Mouse (Mus musculus) activated CD4-positive, CD25-positive, alpha-beta regulatory T cell (primary cell): Measurements from ENCODE around the gene Ddx19a. TPM values are rescaled to one million over a fixed set of nuclear protein-coding genes. Genes with fewer than 3 reads are reported as not detected.

Source experiments
- polyA plus RNA-seq, 2 experiments: library from polyadenylated mRNA; unstranded; fragments of 100-300 nt; shearing (Covaris generic); gene quantifications; one replicate each; pipeline ENCODE4 v1.2.1; 2017

Ddx19a gene
- 10 to 100 TPM; 24.9 to 27.7 TPM for polyA plus RNA-seq

GRCm38 (mm10) chr8:110997547-110998531, at the start of gene Ddx19a:
Gene Ddx19a, minus strand, starts transcription at chr8:110997800.

GRCm38 (mm10) chr8:111032916-111033315, 35.3 kb upstream of the Ddx19a start, which contains the start of gene Aars:
Gene Aars, plus strand, starts transcription at chr8:111033144.

GRCm38 (mm10) chr8:111031572-111031971, 34.0 kb upstream of the Ddx19a start, which contains the start of gene Ddx19b:
Gene Ddx19b, minus strand, starts transcription at chr8:111031751.

Other genes starting within 250 kb of the Ddx19a start
- under 1 TPM in 1 of 2 experiments, not detected in 1; 0.66 TPM for gene Il34, start 191.9 kb downstream of the Ddx19a start, polyA plus RNA-seq
- gene Cog4, start 151.2 kb downstream of the Ddx19a start, polyA plus RNA-seq = 10 to 100 TPM; 55.2 to 56.9 TPM
- gene Sf3b3, start 151.0 kb downstream of the Ddx19a start, polyA plus RNA-seq = 100 to 1,000 TPM; 139 to 153 TPM
- gene Fuk, start 95.3 kb downstream of the Ddx19a start, polyA plus RNA-seq = 1 to 10 TPM; 5.8 to 7.7 TPM
- gene St3gal2, start 77.9 kb downstream of the Ddx19a start, polyA plus RNA-seq = 10 to 100 TPM; 26.2 to 33.1 TPM
- gene Ddx19b, start 34.0 kb upstream of the Ddx19a start, polyA plus RNA-seq = 10 to 100 TPM; 13.0 to 17.1 TPM
- 10 to 100 TPM; 34.3 to 53.3 TPM for gene Aars, start 35.3 kb upstream of the Ddx19a start, polyA plus RNA-seq
- gene Exosc6, start 58.5 kb upstream of the Ddx19a start, polyA plus RNA-seq = 10 to 100 TPM; 16.8 to 48.4 TPM
- gene Clec18a, start 94.6 kb upstream of the Ddx19a start, polyA plus RNA-seq = under 1 TPM in 1 of 2 experiments, not detected in 1; 0.09 TPM
- 10 to 100 TPM; 14.0 to 14.6 TPM for gene Pdpr, start 96.8 kb upstream of the Ddx19a start, polyA plus RNA-seq